Mouse (Mus musculus) limb, embryonic 10.5 days (tissue): Measurements from ENCODE around the gene Diaph2. TPM values are rescaled to one million over a fixed set of nuclear protein-coding genes. Genes with fewer than 3 reads are reported as not detected.

Experiments
- DNase-seq: peaks from one replicate; pipeline ENCODE4 v3.0.0-alpha.2; 2017; ENCODE audit warnings: low spot score
- H3K27ac ChIP-seq: fragments of 300-500 bp; sonication (generic); 2 replicates; pipeline ENCODE4 v1.5.1; 2016; ENCODE audit warnings: mild to moderate bottlenecking
- H3K27me3 ChIP-seq: fragments of 300-500 bp; sonication (generic); 2 replicates; pipeline ENCODE4 v1.6.1; 2016; ENCODE audit warnings: low read depth, mild to moderate bottlenecking; ENCODE audit not compliant: poor library complexity, severe bottlenecking
- H3K36me3 ChIP-seq: fragments of 300-500 bp; sonication (generic); 2 replicates; pipeline ENCODE4 v1.6.1; 2016; ENCODE audit warnings: mild to moderate bottlenecking, moderate library complexity
- H3K4me1 ChIP-seq: fragments of 300-500 bp; sonication (generic); 2 replicates; pipeline ENCODE4 v1.6.1; 2016
- H3K4me3 ChIP-seq: fragments of 300-500 bp; sonication (generic); 2 replicates; pipeline ENCODE4 v1.5.1; 2016; ENCODE audit warnings: mild to moderate bottlenecking, moderate library complexity
- H3K9me3 ChIP-seq: fragments of 300-500 bp; sonication (generic); replicated peaks from 2 replicates; pipeline ENCODE4 v1.6.1; 2016; ENCODE audit warnings: mild to moderate bottlenecking
- WGBS: fragments of 180-500 bp; shearing (Covaris S2); methylation state at CpG from one replicate; pipeline ENCODE4 v1.1.7; 2016; 5-methylcytosine and 5-hydroxymethylcytosine counted together
- polyA plus RNA-seq: library from polyadenylated mRNA; unstranded; fragments of >200 nt; fragmentation: Nextera tagmentation; extraction: Ambion mirVana; gene quantifications from 2 replicates; pipeline ENCODE4 v1.2.1, GENCODE M21; 2016

Diaph2 gene
- polyA plus RNA-seq: 2.5 and 3.6 TPM in 2 replicates

DNA sequence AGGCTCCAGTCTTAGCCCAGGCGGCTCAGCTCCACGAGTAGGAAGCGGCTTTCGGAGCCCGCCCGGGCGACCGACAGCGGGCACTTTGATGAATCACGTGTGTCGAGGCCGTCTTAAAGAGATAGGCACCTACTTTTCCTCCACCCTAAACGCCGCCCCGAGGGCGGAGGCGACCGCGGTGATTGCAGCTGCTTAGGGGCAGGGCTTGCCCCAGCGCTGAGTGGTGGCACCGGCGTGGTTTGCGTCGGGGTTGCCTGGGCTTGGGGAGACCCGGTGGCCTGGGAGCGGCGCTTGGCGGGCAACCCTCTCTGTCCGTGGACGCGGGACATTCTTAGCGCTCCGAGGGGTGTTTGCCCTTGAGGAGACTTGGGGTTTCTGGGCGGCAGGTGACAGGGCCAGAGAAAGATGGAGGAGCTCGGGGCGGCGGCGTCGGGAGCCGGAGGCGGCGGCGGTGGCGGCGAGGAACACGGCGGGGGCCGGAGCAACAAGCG lies at the start of gene Diaph2:
Gene Diaph2, plus strand, starts transcription at position 172 of the 491 bp plus-strand sequence.
- no peaks in the 10 kb centered on the region for H3K36me3 ChIP-seq
- H3K4me1 ChIP-seq: no peaks in the 10 kb centered on the region
- H3K4me3 ChIP-seq: peak within 1 kb of the TSS; percentile 60
- 0 out of 2 replicates have a peak, but pooled peaks cover 2% of the 10 kb centered on the region for H3K27me3 ChIP-seq
- no peaks in the 10 kb centered on the region for H3K9me3 ChIP-seq
- DNase-seq: peak; percentile 74
- peak within 1 kb of the TSS; percentile 81 for H3K27ac ChIP-seq
- 8% methylated on average over 43 of the region's 49 CpGs for WGBS

DNA sequence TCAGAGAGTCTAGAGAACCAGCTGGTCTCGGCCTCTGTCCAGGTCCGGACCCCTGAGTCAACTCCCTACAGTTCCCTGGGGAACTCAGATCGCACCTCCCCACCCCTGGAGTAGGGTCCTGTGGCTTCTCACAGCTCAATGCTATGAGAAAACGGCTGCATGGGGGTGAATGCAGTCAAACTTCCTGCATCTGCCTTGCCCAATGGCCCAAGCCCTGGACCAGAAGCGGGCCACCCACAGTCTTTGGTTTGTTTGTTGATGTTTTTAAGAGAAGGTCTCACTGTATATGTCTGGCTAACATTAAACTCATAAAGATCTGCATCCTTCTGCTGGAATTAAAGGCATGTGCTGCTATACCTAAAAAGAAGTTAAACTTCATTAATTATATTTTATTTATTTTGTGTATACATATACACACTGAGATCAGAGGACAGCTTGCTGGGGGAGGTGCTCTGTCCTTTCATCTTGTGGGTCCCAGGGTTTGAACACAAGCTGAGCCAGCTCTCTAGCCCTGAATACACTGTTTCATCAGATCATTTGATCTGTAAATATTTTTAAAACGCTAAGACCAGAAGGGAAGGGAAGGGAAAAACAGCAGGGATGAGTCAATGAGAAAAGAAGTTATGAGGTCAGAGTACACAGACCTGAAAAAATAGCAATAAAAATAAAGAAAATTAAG lies 47.8 kb upstream of the Diaph2 start:
- 59% methylated on average over 6 of the region's 6 CpGs for WGBS
- no peak overlapping the region for H3K27ac ChIP-seq
- no peaks in the 10 kb centered on the region for H3K4me1 ChIP-seq
- DNase-seq: no peak
- H3K9me3 ChIP-seq: no peaks in the 10 kb centered on the region
- H3K4me3 ChIP-seq: no peak overlapping the region
- H3K27me3 ChIP-seq: no peaks in the 10 kb centered on the region
- H3K36me3 ChIP-seq: no peaks in the 10 kb centered on the region

DNA sequence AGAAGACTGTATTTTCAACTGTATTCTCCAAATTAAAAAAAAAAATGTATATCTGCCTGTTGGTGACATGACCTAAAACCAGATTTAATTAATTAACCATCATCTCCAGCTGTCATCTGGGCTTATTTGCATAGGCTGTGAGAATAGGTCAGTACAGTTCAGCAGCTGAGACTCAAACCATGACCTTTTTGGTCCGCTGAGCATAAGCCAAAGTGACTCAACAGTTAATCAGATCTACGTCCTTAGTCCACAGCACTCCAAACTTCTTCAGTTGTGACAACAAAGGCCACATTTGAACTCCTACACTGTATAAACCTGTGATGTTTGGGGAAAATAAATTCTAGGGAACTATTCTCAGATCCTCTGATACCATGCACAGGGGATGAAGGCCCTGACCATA lies 39.9 kb upstream of the Diaph2 start:
- H3K27ac ChIP-seq: no peak overlapping the region
- 91% methylated on average over 2 of the region's 2 CpGs for WGBS
- no peaks in the 10 kb centered on the region for H3K36me3 ChIP-seq
- no peak overlapping the region for H3K4me3 ChIP-seq
- no peaks in the 10 kb centered on the region for H3K27me3 ChIP-seq
- H3K4me1 ChIP-seq: no peaks in the 10 kb centered on the region
- no peak for DNase-seq
- H3K9me3 ChIP-seq: no peaks in the 10 kb centered on the region

DNA sequence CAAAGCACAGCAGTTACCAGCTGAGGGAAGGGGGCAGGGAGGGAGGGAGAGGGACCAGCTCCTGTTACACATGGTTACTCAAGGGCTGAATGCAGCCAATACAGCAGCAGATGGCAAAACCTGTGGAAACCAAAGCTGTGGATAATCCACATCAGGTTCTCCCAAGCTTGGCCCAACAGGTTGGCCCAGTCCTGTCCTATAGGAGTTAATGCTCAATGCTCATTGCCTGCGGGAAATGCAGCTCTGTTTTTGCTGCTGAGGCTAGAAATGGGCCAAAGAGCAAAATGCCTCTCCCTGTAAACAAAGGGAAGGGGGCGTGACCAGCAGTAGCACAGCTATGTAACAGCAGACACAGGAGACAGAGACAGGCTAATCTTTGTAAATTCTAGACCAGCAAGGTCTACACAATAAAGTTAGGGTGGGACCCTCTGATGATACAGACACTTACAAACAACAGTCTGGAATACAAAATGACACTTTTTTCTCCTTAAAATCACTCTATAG lies 20.8 kb upstream of the Diaph2 start:
- Histone ChIP-seq H3K27me3 (no peaks in the 10 kb centered on the region), H3K9me3 (no peaks in the 10 kb centered on the region), H3K4me3 (no peak overlapping the region), H3K27ac (no peak overlapping the region), H3K36me3 (no peaks in the 10 kb centered on the region), H3K4me1 (no peaks in the 10 kb centered on the region)
- DNase-seq: no peak
- 52% methylated on average over 2 of the region's 2 CpGs for WGBS

DNA sequence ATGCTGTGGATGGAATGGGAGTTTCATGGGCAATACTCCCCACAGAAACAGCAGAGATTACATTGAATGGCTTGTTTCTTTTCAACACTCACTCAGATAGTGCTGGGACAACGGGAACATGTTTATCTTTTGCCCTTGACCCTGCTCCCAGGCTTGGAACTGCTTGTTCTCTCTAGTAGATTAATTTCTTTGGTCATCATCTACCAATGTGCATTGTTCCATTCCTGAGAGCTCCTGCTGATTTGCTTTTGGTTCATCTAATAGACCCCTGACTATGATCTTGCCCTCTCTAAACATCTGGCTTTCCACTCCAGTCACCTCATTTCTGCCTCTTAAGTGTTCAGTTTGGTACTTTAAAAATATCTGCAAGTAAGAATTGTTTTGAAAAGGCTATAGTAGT lies 13.0 kb upstream of the Diaph2 start:
- DNase-seq: no peak
- no peaks in the 10 kb centered on the region for H3K4me1 ChIP-seq
- H3K36me3 ChIP-seq: no peaks in the 10 kb centered on the region
- no peak overlapping the region for H3K4me3 ChIP-seq
- WGBS: 100% methylated on average over 1 of the region's 1 CpGs
- H3K27me3 ChIP-seq: no peaks in the 10 kb centered on the region
- H3K27ac ChIP-seq: no peak overlapping the region
- no peaks in the 10 kb centered on the region for H3K9me3 ChIP-seq

DNA sequence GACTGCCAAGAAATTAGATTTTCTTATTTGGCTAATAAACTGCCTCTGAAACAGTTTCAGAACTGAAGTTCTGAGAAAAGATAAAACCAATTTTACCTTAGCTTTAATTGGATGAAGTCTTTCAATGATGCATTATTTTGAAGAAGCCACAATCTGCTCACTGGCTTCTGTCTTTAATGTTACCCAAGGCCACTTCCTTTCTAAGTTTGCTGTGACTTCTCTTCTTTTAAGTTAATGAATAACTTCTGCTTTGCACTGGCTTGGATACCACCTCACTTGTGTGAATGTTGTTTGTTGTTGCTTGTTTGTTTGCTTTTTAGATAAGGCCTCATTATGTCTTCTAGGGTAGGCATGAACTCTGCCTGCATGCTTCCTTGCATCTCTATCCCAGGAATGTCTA lies 10.3 kb upstream of the Diaph2 start:
- no peak for DNase-seq
- no peaks in the 10 kb centered on the region for H3K36me3 ChIP-seq
- no peak overlapping the region for H3K27ac ChIP-seq
- H3K9me3 ChIP-seq: no peaks in the 10 kb centered on the region
- H3K4me1 ChIP-seq: no peaks in the 10 kb centered on the region
- H3K27me3 ChIP-seq: no peaks in the 10 kb centered on the region
- no peak overlapping the region for H3K4me3 ChIP-seq

DNA sequence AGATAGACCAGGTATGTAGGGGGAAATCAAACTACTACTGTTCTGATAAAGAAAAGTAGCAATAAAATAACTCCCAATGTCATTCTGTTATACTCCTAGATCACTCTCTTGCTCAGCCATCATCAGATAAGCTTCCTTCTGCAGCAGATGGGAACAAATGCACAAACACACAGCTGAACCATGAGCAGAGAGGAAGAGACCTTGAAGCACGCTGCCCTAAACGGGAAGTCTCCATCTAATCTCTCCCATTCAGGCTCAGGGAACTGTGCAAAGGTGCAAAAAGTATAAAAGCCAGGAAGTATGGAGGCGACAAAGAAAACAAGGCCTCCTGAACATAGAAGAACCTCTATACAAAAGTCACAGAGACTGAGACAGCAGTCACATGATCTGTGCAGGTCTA lies 6.6 kb upstream of the Diaph2 start:
- Histone ChIP-seq H3K36me3 (no peaks in the 10 kb centered on the region), H3K27ac (no peak overlapping the region), H3K4me1 (no peaks in the 10 kb centered on the region), H3K9me3 (no peaks in the 10 kb centered on the region), H3K4me3 (no peak overlapping the region), H3K27me3 (no peaks in the 10 kb centered on the region)
- 86% methylated on average over 3 of the region's 3 CpGs for WGBS
- DNase-seq: no peak

DNA sequence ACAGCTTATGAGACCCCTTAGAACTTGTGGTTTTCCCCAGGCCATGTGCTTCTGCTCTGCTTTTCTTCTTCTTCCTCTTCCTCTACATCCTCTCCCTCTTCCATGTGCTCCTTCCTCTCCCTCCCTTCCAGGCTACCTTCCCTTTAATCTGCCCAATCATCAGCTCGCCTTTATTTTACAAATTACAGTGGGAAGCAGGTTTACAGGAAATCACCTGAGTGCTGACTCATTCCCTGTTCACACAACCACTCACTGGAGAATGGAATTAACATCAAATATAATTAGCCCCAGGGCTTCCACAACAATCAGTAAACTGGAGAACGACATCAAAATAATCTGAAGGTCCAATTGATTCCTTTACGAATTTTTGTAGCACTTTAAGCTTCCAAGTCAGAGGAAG lies 3.6 kb upstream of the Diaph2 start:
- no peaks in the 10 kb centered on the region for H3K4me1 ChIP-seq
- H3K9me3 ChIP-seq: no peaks in the 10 kb centered on the region
- no peak for DNase-seq
- 0 out of 2 replicates have a peak, but pooled peaks cover 2% of the 10 kb centered on the region for H3K27me3 ChIP-seq
- H3K36me3 ChIP-seq: no peaks in the 10 kb centered on the region
- no peak overlapping the region for H3K27ac ChIP-seq
- no peak overlapping the region for H3K4me3 ChIP-seq
- WGBS: 70% methylated on average over 3 of the region's 3 CpGs

DNA sequence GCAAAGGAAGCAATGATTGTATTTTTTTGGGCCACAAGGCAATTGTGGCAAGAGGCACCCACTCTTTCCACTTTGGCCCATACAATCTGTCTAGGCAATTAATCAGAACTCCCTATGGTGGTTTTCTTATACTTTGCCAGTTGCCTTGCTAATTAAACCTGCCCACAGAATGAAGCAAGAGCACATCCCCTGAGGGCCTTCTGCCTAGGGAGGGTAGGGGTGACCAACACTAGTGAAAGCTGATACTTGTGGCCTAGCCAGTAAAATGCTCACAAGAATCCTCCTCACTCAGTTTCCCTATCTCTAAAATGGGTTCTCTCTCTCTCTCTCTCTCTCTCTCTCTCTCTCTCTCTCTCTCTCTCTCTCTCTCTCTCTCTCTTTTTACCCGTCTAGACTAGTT lies 440 bp upstream of the Diaph2 start:
- 0 out of 2 replicates have a peak, but pooled peaks cover 2% of the 10 kb centered on the region for H3K27me3 ChIP-seq
- H3K9me3 ChIP-seq: no peaks in the 10 kb centered on the region
- no peaks in the 10 kb centered on the region for H3K36me3 ChIP-seq
- 9% methylated on average over 1 of the region's 1 CpGs for whole genome bisulfite sequencing
- no peaks in the 10 kb centered on the region for H3K4me1 ChIP-seq
- H3K4me3 ChIP-seq: peak overlapping the region; percentile 60
- peak overlapping the region; percentile 81; the same call in 1 of the 2 replicates for H3K27ac ChIP-seq
- DNase-seq: no peak

DNA sequence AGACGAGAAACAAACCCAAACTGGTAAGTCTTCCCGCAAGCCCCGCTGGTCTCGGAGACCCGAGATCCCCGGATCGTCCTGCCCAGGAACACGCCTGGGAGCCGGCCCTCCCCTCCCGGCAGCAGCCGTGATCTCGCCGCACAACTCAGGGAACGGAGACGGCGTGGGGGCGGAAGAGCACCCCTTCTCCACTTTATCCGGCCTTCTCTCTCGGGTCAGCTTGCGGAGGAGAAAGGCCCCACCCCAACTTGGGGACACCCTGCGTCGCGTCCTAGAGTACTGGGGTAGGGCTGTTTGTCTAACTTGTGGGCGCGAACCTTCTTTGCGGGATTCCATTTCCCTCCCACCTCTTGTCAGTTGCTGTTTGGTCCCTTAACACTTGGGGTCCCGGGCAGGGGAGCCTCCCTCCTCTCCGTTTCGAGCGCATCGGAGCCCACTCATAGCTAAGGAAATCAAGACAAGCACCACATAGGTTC lies 590 bp downstream of the Diaph2 start:
- Histone ChIP-seq H3K9me3 (no peaks in the 10 kb centered on the region), H3K36me3 (no peaks in the 10 kb centered on the region), H3K4me3 (peak overlapping the region; percentile 60), H3K27ac (peak overlapping the region; percentile 81), H3K4me1 (no peaks in the 10 kb centered on the region), H3K27me3 (0 out of 2 replicates have a peak, but pooled peaks cover 2% of the 10 kb centered on the region)
- 7% methylated on average over 30 of the region's 31 CpGs for WGBS
- DNase-seq: peak; percentile 47

DNA sequence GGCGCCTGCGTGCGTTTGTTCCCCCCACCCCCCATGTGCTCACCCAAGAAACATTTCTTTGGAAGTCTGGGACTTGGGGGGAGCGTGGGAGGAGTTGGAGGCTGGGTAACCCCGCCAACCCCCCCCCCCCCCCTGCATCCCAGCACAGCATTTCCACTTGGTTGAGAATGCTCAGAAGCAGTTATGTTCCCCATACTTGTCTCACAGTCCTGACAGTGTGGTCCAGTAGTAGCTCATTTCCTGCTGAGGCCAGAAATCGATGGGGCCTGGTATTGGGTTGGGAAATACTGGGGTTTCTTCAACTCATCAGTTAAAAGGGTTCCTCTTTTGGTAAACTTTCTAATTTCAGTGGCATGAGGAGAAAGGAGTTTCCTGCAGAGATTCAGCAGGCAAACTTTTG lies 1.1 kb downstream of the Diaph2 start:
- Histone ChIP-seq H3K27ac (peak overlapping the region; percentile 81; the same call in 1 of the 2 replicates), H3K36me3 (no peaks in the 10 kb centered on the region), H3K9me3 (no peaks in the 10 kb centered on the region), H3K27me3 (0 out of 2 replicates have a peak, but pooled peaks cover 2% of the 10 kb centered on the region), H3K4me3 (peak overlapping the region; percentile 60), H3K4me1 (no peaks in the 10 kb centered on the region)
- WGBS: 12% methylated on average over 5 of the region's 6 CpGs
- no peak for DNase-seq

DNA sequence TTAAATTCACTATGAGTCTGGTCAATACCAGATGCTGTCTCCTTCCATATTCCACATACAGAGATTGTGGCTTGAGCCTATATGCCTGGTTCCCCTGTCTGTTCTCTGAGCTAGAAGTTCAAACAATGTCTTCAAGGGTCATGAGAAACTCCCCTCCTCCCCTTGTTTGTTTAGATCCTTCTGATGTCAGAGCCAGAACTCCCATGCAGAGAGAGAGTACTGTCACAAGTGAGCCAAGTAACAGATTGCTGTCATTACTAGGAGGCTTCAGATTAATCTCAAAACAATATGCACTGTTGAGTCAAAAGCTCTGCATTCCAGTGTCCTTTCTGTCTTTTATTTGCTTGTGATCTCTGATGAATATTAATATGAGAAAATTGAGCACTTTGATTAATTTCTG lies 7.1 kb downstream of the Diaph2 start:
- no peak for DNase-seq
- H3K9me3 ChIP-seq: no peaks in the 10 kb centered on the region
- no peaks in the 10 kb centered on the region for H3K27me3 ChIP-seq
- no peaks in the 10 kb centered on the region for H3K4me1 ChIP-seq
- no peak overlapping the region for H3K4me3 ChIP-seq
- H3K36me3 ChIP-seq: no peaks in the 10 kb centered on the region
- no peak overlapping the region for H3K27ac ChIP-seq

DNA sequence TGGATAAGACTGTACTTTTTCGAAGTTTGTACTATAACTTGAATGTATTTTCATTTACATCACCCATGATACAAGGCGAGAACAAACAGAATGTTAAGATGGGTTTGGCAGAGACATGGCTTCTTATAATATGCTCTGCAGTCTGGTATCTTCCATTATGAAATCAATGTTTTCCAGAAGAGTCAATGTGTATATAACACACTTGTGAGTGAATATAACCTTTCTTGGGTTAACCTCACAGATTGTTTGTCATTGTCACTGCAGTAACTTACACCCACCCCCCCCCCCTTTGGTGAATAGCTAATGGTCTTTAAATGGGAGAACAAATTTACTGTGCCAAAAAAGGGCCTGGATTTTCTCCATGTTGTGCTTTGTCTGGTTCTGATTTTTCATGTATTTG lies 13.1 kb downstream of the Diaph2 start:
- 89% methylated on average over 2 of the region's 2 CpGs for WGBS
- H3K4me3 ChIP-seq: no peak overlapping the region

More for the DNA sequence above, 13.1 kb downstream of the Diaph2 start:
- Histone ChIP-seq H3K9me3 (no peaks in the 10 kb centered on the region), H3K36me3 (no peaks in the 10 kb centered on the region), H3K4me1 (no peaks in the 10 kb centered on the region), H3K27ac (no peak overlapping the region), H3K27me3 (no peaks in the 10 kb centered on the region)
- no peak for DNase-seq
